In the genomic region with DNA sequence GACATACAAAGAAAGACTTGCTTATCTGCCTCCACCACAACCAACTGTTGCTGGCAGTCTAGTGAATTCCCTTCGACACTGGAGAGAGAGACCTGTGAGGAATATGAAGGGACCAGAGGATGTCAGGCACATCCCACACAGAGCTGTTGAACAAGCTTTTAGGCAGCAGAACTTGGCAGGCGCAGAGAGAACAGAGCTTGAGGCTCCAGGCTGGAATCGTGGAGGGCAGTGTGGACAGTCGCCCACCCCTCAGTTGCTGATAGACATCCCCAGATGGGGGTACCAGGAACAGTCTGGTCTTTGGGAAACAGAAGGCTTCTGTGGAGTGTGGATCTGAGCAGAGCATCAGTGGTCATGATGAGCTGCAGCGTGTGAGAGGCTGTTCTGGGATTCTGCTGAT, we compare ENCODE assay signal across 20 mouse cellular contexts.
"Had no signal": no experiment of that assay in that cellular context is flagged by ENCODE, and none has a peak within 500 bp of the region (broad histone marks: within the 10 kb centered on the region; RNA-seq: fewer than 3 reads in every experiment).

No protein-coding gene starts in this region.

- H3K4me3 ChIP-seq: intestine, embryonic 15.5 days; kidney, embryonic 15.5 days; limb, embryonic 12.5 days; limb, embryonic 15.5 days; midbrain, embryonic 13.5 days; stomach, embryonic 15.5 days had no signal

- ATAC-seq: intestine, embryonic 15.5 days; liver, postnatal 0 days; lung, postnatal 0 days; midbrain, embryonic 13.5 days had no signal

- H3K36me3 ChIP-seq: intestine, embryonic 15.5 days; kidney, embryonic 15.5 days; limb, embryonic 12.5 days; limb, embryonic 15.5 days; midbrain, embryonic 13.5 days; stomach, embryonic 15.5 days had no signal

- DNase-seq: kidney, adult 11 months; kidney, adult 8-10 months; kidney, postnatal 10 days; kidney, postnatal 36 days; left cerebral cortex, postnatal 4 days; liver, postnatal 0 days; lung, embryonic 14.5 days; right cerebral cortex, postnatal 14 days; spleen, adult 18-20 months; thymus, postnatal 25 days had no signal

- H3K27me3 ChIP-seq: intestine, embryonic 15.5 days; kidney, embryonic 15.5 days; limb, embryonic 12.5 days; limb, embryonic 15.5 days; stomach, embryonic 15.5 days had no signal

- H3K9ac ChIP-seq: intestine, embryonic 15.5 days; kidney, embryonic 15.5 days; limb, embryonic 12.5 days; limb, embryonic 15.5 days; liver, embryonic 14.5 days; liver, postnatal 0 days; lung, embryonic 14.5 days; midbrain, embryonic 13.5 days; stomach, embryonic 15.5 days had no signal

- H3K9me3 ChIP-seq: intestine, embryonic 15.5 days; kidney, embryonic 15.5 days; limb, embryonic 12.5 days; limb, embryonic 15.5 days; midbrain, embryonic 13.5 days; stomach, embryonic 15.5 days had no signal

- H3K27ac ChIP-seq: intestine, embryonic 15.5 days; kidney, embryonic 15.5 days; limb, embryonic 12.5 days; limb, embryonic 15.5 days; liver, embryonic 14.5 days; macrophage; midbrain, embryonic 13.5 days; stomach, embryonic 15.5 days had no signal

- H3K4me1 ChIP-seq: intestine, embryonic 15.5 days; kidney, embryonic 15.5 days; limb, embryonic 12.5 days; limb, embryonic 15.5 days; stomach, embryonic 15.5 days had no signal

- H3K4me2 ChIP-seq: intestine, embryonic 15.5 days; kidney, embryonic 15.5 days; limb, embryonic 12.5 days; limb, embryonic 15.5 days; liver, embryonic 11.5 days; lung, embryonic 14.5 days; midbrain, embryonic 13.5 days; stomach, embryonic 15.5 days had no signal
